Mouse (Mus musculus) ES-Bruce4 (cell line): ENCODE measurements around the gene Map3k4.

Source experiments
- CTCF ChIP-seq: IDR thresholded peaks from one replicate; pipeline ENCODE4 v1.8.1; 2011; ENCODE audit warnings: low read depth, low read length
- EP300 ChIP-seq: IDR thresholded peaks from 2 replicates; pipeline ENCODE4 v1.6.1; 2011; ENCODE audit warnings: low read depth, low read length; ENCODE audit not compliant: insufficient read depth
- POLR2A ChIP-seq: IDR thresholded peaks from one replicate; pipeline ENCODE4 v1.8.1; 2011; ENCODE audit warnings: low read length; ENCODE audit not compliant: insufficient read depth

DNA sequence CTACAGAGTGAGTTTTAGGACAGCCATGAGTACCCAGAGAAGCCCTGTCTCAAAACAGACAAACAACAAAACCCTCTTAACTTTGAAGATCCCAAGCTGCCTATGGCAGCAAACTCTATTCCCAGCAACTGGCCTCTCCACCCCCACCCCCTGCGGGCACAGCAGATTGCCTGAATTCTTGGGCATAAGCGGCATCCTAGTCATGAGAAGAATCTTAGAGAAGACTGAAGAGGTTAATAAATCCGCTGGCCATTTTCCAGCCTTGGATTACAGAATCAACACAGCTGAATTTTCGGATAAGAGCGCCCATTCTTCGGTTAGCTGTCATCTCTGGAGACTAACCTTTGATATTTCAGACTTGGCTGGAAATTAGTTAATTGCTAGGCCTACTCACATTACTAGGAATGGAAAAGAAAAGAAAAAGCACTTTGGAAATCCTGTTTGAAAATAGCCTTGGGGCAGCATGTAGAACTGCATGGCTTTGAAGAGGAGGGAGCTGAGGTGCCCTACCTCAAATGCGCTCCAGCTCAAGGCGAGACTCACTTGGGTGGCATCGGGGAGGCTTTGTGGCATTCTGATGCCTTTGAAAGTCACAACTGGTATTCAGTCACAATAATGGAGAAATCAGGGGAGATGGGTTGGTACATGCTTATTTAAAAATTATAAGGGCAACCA lies 25.2 kb upstream of the Map3k4 start:
- TF ChIP-seq POLR2A (no peak), EP300 (no peak), CTCF (no peak)
